Comparison of ENCODE assay signal across 8 mouse cellular contexts in the genomic region with DNA sequence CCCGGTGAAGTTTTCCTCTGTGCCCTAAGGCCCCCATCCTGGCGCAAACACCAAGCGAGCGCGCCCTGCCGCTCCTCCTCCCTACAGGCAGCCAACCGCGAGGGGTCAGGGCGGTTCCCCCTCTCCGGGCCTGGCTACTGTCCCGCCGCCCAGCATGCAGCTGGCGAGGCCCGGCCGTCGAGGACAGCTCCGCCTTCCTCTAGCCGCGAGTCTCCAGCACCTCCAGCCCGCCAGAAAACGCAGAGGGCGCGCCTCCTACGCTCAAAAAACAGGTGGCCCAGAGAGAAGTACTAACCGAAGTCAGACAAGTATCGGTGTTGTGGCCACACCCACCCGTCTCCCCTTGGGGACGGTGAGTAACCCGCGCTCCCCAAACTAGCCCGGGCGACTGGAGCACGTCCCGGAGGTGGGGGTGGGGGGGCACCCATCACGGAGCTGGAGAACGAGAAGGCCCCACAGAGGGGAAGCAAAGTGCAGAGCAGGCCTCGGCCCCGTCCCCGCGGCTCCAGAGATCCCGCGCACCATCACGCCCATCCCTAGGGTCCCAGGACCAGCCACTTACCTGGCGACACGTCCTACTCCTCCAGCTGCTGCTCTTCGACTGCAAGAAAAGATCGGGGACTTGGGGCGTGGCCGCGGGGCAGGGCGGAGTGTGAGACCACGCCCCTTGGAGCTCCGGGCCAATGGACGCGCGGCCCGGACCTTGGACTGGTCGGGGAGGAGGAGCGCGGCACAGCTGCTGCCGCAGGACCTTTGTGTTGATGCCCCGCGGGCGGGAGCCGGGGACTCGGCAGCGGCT. TPM values are rescaled to one million over a fixed set of nuclear protein-coding genes. Genes with fewer than 3 reads are reported as not detected.
DNase-seq lines count a peak whose midpoint lies in the region; ATAC-seq and TF ChIP-seq lines count a peak whose summit lies in the region.

A gene (minus strand): TSS at position 605 of the 799 bp plus-strand sequence.

- TF ChIP-seq POLR2A in bone marrow macrophage, adult 2 months (IDR thresholded peaks at IDR 0.05; ENCODE audit: borderline replicate concordance, low read depth, low read length) = no peak
- TF ChIP-seq POLR2A in embryonic fibroblast, embryonic 13.5 days (IDR thresholded peaks at IDR 0.05; ENCODE audit: low read depth, low read length) = peak; percentile 98
- TF ChIP-seq POLR2A in liver, adult 2 months (IDR thresholded peaks at IDR 0.05; ENCODE audit: extremely low read depth, insufficient read depth, low read length) = peak; percentile 92
- TF ChIP-seq POLR2A in myocyte (IDR thresholded peaks at IDR 0.05; ENCODE audit: insufficient read length, low read depth) = peak; percentile 90

- DNase-seq in A20 (ENCODE audit: low read depth, low spot score) = peak; percentile 97
- peak; percentile 98 for DNase-seq in heart, embryonic 10.5 days (ENCODE audit: low spot score)
- DNase-seq in liver, adult 2 months (ENCODE audit: extremely low read depth, low read depth, low spot score) = peak; percentile 85
- DNase-seq in splenic B cell, adult 2 months (ENCODE audit: low read depth, low spot score) = peak; percentile 95

- no peak within 1 kb of the TSS for H3K27ac ChIP-seq in bone marrow macrophage, adult 2 months (ENCODE audit: insufficient read depth, low read depth, low read length)
- peak within 1 kb of the TSS; percentile 55 for H3K27ac ChIP-seq in embryonic fibroblast, embryonic 13.5 days (ENCODE audit: insufficient read depth, low read length)
- peak within 1 kb of the TSS; percentile 87 for H3K27ac ChIP-seq in heart, embryonic 10.5 days
- peak within 1 kb of the TSS; percentile 81 for H3K27ac ChIP-seq in kidney, embryonic 16.5 days (ENCODE audit: low read length)
- peak within 1 kb of the TSS; percentile 93 for H3K27ac ChIP-seq in liver, adult 2 months (replicated peaks; ENCODE audit: insufficient read depth, low read depth, low read length)

- peaks cover 8% of the 10 kb centered on the region; the same call in 1 of the 2 replicates for H3K27me3 ChIP-seq in heart, embryonic 10.5 days (ENCODE audit: insufficient read depth, poor library complexity, severe bottlenecking)
- no peaks in the 10 kb centered on the region for H3K27me3 ChIP-seq in kidney, embryonic 16.5 days (ENCODE audit: insufficient read depth, low read length)
- no peaks in the 10 kb centered on the region for H3K27me3 ChIP-seq in liver, adult 2 months (ENCODE audit: control insufficient read depth, insufficient read depth, low read length)
- H3K27me3 ChIP-seq in myocyte (ENCODE audit: control insufficient read depth, insufficient read depth, insufficient read length) = no peaks in the 10 kb centered on the region
- no peaks in the 10 kb centered on the region for H3K27me3 ChIP-seq in splenic B cell, adult 2 months (ENCODE audit: control insufficient read depth, insufficient read depth, low read length, poor library complexity, severe bottlenecking)

- peak; percentile 93 for ATAC-seq in kidney, embryonic 16.5 days (ENCODE audit: low FRiP score, low TSS enrichment)

- peak within 1 kb of the TSS; percentile 85 for H3K4me2 ChIP-seq in kidney, embryonic 16.5 days (replicated peaks; ENCODE audit: low read depth, low read length)
- H3K4me2 ChIP-seq in myocyte (ENCODE audit: low read depth) = peak within 1 kb of the TSS; percentile 95

- TF ChIP-seq CTCF in bone marrow macrophage, adult 2 months (IDR thresholded peaks at IDR 0.05; ENCODE audit: low read depth, low read length) = no peak
- no peak for TF ChIP-seq CTCF in embryonic fibroblast, embryonic 13.5 days (IDR thresholded peaks at IDR 0.05; ENCODE audit: borderline replicate concordance, insufficient read depth, low read length)
- TF ChIP-seq CTCF in liver, adult 2 months (IDR thresholded peaks at IDR 0.05; ENCODE audit: low read depth, low read length) = 0 out of 2 replicates have a peak, but pooled peaks have one; percentile 24

- H3K79me2 ChIP-seq in liver, adult 2 months (ENCODE audit: control insufficient read depth, insufficient read depth, low read length) = peaks cover 37% of the 10 kb centered on the region
- H3K79me2 ChIP-seq in myocyte (ENCODE audit: control insufficient read depth, insufficient read depth) = peaks cover 45% of the 10 kb centered on the region

- H3K9ac ChIP-seq in kidney, embryonic 16.5 days (replicated peaks; ENCODE audit: low read length) = peak within 1 kb of the TSS; percentile 74
- H3K9ac ChIP-seq in liver, adult 2 months (ENCODE audit: low read depth, low read length) = peak within 1 kb of the TSS; percentile 88

- peaks cover 2% of the 10 kb centered on the region; the same call in 1 of the 2 replicates for H3K36me3 ChIP-seq in heart, embryonic 10.5 days
- no peaks in the 10 kb centered on the region for H3K36me3 ChIP-seq in kidney, embryonic 16.5 days (ENCODE audit: insufficient read depth, low read length)
- no peaks in the 10 kb centered on the region for H3K36me3 ChIP-seq in liver, adult 2 months (ENCODE audit: control insufficient read depth, insufficient read depth, low read length)
- H3K36me3 ChIP-seq in myocyte (ENCODE audit: control insufficient read depth, insufficient read depth) = no peaks in the 10 kb centered on the region
- no peaks in the 10 kb centered on the region for H3K36me3 ChIP-seq in splenic B cell, adult 2 months (ENCODE audit: control insufficient read depth, insufficient read depth, low read length, poor library complexity, severe bottlenecking)

- H3K4me1 ChIP-seq in bone marrow macrophage, adult 2 months (ENCODE audit: control insufficient read depth, insufficient read depth, low read length) = peaks cover 29% of the 10 kb centered on the region
- peaks cover 14% of the 10 kb centered on the region for H3K4me1 ChIP-seq in embryonic fibroblast, embryonic 13.5 days (ENCODE audit: control insufficient read depth, insufficient read depth, low read length)
- peaks cover 57% of the 10 kb centered on the region for H3K4me1 ChIP-seq in heart, embryonic 10.5 days
- peaks cover 35% of the 10 kb centered on the region for H3K4me1 ChIP-seq in kidney, embryonic 16.5 days (ENCODE audit: insufficient read depth, low read length)
- H3K4me1 ChIP-seq in liver, adult 2 months (ENCODE audit: control insufficient read depth, insufficient read depth, low read length) = peaks cover 41% of the 10 kb centered on the region

- H3ac ChIP-seq in myocyte (ENCODE audit: control insufficient read depth, insufficient read length) = peak within 1 kb of the TSS; percentile 38

- H3K4me3 ChIP-seq in bone marrow macrophage, adult 2 months (ENCODE audit: insufficient read depth, low read length) = peak within 1 kb of the TSS; percentile 65
- peak within 1 kb of the TSS; percentile 75 for H3K4me3 ChIP-seq in embryonic fibroblast, embryonic 13.5 days (ENCODE audit: insufficient read depth, low read length)
- H3K4me3 ChIP-seq in heart, embryonic 10.5 days = peak within 1 kb of the TSS; percentile 80
- peak within 1 kb of the TSS; percentile 71 for H3K4me3 ChIP-seq in kidney, embryonic 16.5 days (ENCODE audit: low read length)
- peak within 1 kb of the TSS; percentile 90 for H3K4me3 ChIP-seq in liver, adult 2 months (ENCODE audit: insufficient read depth, low read depth, low read length)
- peak within 1 kb of the TSS; percentile 65 for H3K4me3 ChIP-seq in myocyte

- under 1% methylated on average over 67 of the region's 67 CpGs for WGBS in heart, embryonic 10.5 days
- WGBS in kidney, embryonic 16.5 days = under 1% methylated on average over 67 of the region's 67 CpGs
- under 1% methylated on average over 67 of the region's 67 CpGs for WGBS in liver, adult 2 months

- no peaks in the 10 kb centered on the region for H3K9me3 ChIP-seq in heart, embryonic 10.5 days
- no peaks in the 10 kb centered on the region for H3K9me3 ChIP-seq in kidney, embryonic 16.5 days (ENCODE audit: low read length)

TF ChIP-seq in myocyte, 11 proteins besides CTCF, POLR2A, EP300 and RAD21:
- TF ChIP-seq TCF3 (IDR thresholded peaks at IDR 0.05; ENCODE audit: insufficient read length, low read depth) (peak; percentile 1), MAX (IDR thresholded peaks at IDR 0.05; ENCODE audit: low read depth) (no peak), POLR2AphosphoS2 (IDR thresholded peaks at IDR 0.05; ENCODE audit: insufficient read length, low read depth) (peak; percentile 96), MYOD1 (IDR thresholded peaks at IDR 0.05; ENCODE audit: control insufficient read depth in 1 of 3, insufficient read length in 2 of 3, low read depth in 2 of 3) (peak in 2 of 3 experiments; percentile 75 to 86), MYOG (IDR thresholded peaks at IDR 0.05; ENCODE audit: control insufficient read depth in 1 of 3, insufficient read depth in 1 of 3, insufficient read length in 2 of 3, low read depth in 2 of 3) (peak in 2 of 3 experiments; percentile 74 to 85), USF1 (IDR thresholded peaks at IDR 0.05; ENCODE audit: low read depth) (no peak), REST (IDR thresholded peaks at IDR 0.05; ENCODE audit: insufficient read depth, insufficient read length) (no peak)

RNA-seq across cellular contexts. Expression of the gene that starts here (rescaled TPM):
- 24.0 and 26.3 TPM in 2 replicates for polyA plus RNA-seq in bone marrow macrophage, adult 2 months (2012; ENCODE audit: insufficient read depth, insufficient read length, missing spikeins)
- polyA plus RNA-seq in embryonic fibroblast, embryonic 13.5 days (2011; ENCODE audit: insufficient read length, low read depth, missing spikeins) = 61.1 and 74.8 TPM in 2 replicates
- 127 and 133 TPM in 2 replicates for polyA plus RNA-seq in heart, embryonic 10.5 days (2016; fragmentation: Nextera tagmentation; extraction: Ambion mirVana)
- 86.0 and 86.9 TPM in 2 replicates for polyA plus RNA-seq in kidney, embryonic 16.5 days (2015; fragmentation: Nextera tagmentation; extraction: Ambion mirVana)
- total RNA-seq in liver, adult 2 months (2014; rRNA removed) = 55.6 and 57.5 TPM in 2 replicates
- 125 and 126 TPM in 2 replicates for polyA plus RNA-seq in liver, adult 2 months (2012; rRNA removed)
- polyA plus RNA-seq in myocyte (2012; fragmentation: generic; extraction: Trizol) = 110 TPM
